Mouse (Mus musculus) ES-Bruce4 (cell line): ENCODE data around the gene 1700020N01Rik. TPM values are rescaled to one million over a fixed set of nuclear protein-coding genes. Genes with fewer than 3 reads are reported as not detected.

ENCODE experiments used
- H3K27ac ChIP-seq: 2 replicates; pipeline ENCODE4 v1.5.1; 2012; ENCODE audit warnings: low read length, inconsistent platforms; ENCODE audit not compliant: insufficient read depth
- H3K27me3 ChIP-seq: 2 replicates; pipeline ENCODE4 v1.6.1; 2012; ENCODE audit warnings: mild to moderate bottlenecking, low read length, inconsistent platforms; ENCODE audit not compliant: control insufficient read depth, poor library complexity, insufficient read depth, severe bottlenecking
- H3K36me3 ChIP-seq: 2 replicates; pipeline ENCODE4 v1.6.1; 2012; ENCODE audit warnings: inconsistent platforms, mild to moderate bottlenecking, low read length, moderate library complexity; ENCODE audit not compliant: control insufficient read depth, poor library complexity, insufficient read depth, severe bottlenecking
- H3K4me1 ChIP-seq: one replicate; pipeline ENCODE4 v1.8.1; 2011; ENCODE audit warnings: low read length; ENCODE audit not compliant: control insufficient read depth, insufficient read depth
- H3K4me3 ChIP-seq: 2 replicates; pipeline ENCODE4 v1.5.1; 2011; ENCODE audit warnings: low read depth, mild to moderate bottlenecking, low read length
- H3K9ac ChIP-seq: 2 replicates; pipeline ENCODE4 v1.6.1; 2012; ENCODE audit warnings: low read depth, mild to moderate bottlenecking, inconsistent platforms; ENCODE audit not compliant: poor library complexity, severe bottlenecking
- H3K9me3 ChIP-seq: replicated peaks from 2 replicates; pipeline ENCODE4 v1.6.1; 2012; ENCODE audit warnings: mild to moderate bottlenecking, low read length, inconsistent platforms; ENCODE audit not compliant: control insufficient read depth, poor library complexity, insufficient read depth, severe bottlenecking
- CTCF ChIP-seq: IDR thresholded peaks from one replicate; pipeline ENCODE4 v1.8.1; 2011; ENCODE audit warnings: low read depth, low read length
- EP300 ChIP-seq: IDR thresholded peaks from 2 replicates; pipeline ENCODE4 v1.6.1; 2011; ENCODE audit warnings: low read depth, low read length; ENCODE audit not compliant: insufficient read depth
- POLR2A ChIP-seq: IDR thresholded peaks from one replicate; pipeline ENCODE4 v1.8.1; 2011; ENCODE audit warnings: low read length; ENCODE audit not compliant: insufficient read depth
- polyA plus RNA-seq: library from polyadenylated mRNA; stranded (reverse); fragments of >200 nt; gene quantifications from 2 replicates; pipeline ENCODE4 v1.2.4, GENCODE M21; 2011; ENCODE audit warnings: low read depth; ENCODE audit not compliant: missing spikeins, insufficient read depth, insufficient read length

1700020N01Rik gene
- polyA plus RNA-seq, 1 experiment = not detected

DNA sequence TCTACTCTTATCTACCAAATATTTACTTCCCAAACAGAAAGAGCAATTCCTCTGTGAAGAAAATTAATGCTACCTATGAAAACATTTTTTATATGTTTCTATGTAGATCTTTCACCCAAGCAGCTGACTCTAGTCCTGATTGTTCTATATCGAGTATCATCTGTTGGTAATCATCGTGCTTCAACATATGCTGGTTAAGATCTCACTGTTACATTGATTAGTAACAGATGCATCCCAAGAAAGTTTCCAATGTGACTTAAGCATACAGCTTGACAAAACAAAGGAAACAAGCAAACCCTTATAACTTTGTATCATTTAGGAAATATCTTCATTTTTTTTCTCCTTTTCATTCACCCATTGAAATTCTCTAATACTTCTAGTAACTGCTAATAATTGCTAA is 5.9 kb upstream of the 1700020N01Rik start:
- H3K27me3 ChIP-seq = no peaks in the 10 kb centered on the region
- H3K4me3 ChIP-seq = no peak overlapping the region
- no peaks in the 10 kb centered on the region for H3K9me3 ChIP-seq
- no peak overlapping the region for H3K9ac ChIP-seq
- H3K4me1 ChIP-seq = no peaks in the 10 kb centered on the region
- no peaks in the 10 kb centered on the region for H3K36me3 ChIP-seq
- H3K27ac ChIP-seq = no peak overlapping the region
- TF ChIP-seq POLR2A = no peak
- TF ChIP-seq CTCF = no peak
- no peak for TF ChIP-seq EP300

DNA sequence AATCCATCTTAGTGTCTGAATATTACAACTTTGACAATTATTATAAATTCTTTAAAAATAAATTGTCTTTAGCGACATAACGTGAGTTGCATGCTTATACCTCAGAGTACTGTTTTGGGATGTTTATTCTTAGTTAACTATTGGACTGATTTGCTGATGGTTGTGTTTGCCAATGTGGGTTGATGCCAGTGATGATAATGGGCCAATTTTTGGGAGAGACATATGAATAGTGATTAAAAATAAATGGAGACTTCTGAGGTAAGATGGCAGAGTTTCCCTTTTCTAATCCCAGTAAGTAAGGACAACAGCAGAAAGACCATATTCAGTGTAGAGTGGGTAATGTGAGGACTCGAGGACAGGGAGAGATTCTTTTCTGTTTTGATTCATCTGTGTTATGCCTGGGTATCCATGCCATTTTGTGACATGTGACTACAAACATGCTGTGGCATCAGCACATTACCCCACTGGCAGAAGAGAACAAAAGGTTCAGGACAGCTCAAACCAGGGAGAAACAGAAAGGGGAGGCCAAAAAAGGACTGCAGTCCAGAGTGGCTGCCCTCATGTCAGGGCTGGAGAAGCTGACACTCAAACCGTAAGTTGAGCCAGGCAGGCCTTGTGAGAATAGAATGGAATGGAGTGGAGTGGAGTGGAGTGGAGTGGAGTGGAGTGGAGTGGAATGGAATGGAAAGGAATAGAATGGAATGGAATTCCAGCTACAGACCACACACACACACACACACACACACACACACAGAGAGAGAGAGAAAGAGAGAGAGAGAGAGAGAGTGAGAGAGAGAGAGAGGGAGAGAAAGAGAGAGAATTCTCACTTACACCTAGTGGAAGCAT is 4.7 kb upstream of the 1700020N01Rik start:
- Histone ChIP-seq H3K9me3 (no peaks in the 10 kb centered on the region), H3K4me1 (no peaks in the 10 kb centered on the region), H3K9ac (no peak overlapping the region), H3K4me3 (no peak overlapping the region), H3K27me3 (no peaks in the 10 kb centered on the region), H3K27ac (no peak overlapping the region), H3K36me3 (no peaks in the 10 kb centered on the region)
- TF ChIP-seq EP300 (no peak), CTCF (no peak), POLR2A (no peak)

DNA sequence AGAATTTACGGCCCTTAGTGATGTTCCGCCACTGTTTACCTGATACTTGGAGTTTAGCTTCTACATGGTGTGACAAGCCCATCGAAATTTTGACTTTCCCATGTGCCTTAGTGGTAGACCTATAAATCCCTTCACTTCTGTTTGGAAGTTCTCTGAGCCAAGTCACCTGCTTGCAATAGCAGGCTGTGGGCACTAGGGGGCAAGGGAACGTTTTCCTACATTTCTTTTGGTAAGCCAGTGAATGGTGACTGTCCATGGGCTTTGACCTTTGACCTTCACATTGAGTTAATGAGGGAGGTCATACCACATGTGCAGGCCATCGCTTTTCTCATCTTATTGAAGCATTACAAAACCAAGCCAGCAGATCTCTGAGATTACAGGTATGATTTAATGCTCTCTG is 8.0 kb downstream of the 1700020N01Rik start:
- TF ChIP-seq EP300 (no peak), CTCF (peak; percentile 77)
- Histone ChIP-seq H3K9ac (no peak overlapping the region), H3K36me3 (no peaks in the 10 kb centered on the region), H3K4me1 (no peaks in the 10 kb centered on the region), H3K9me3 (no peaks in the 10 kb centered on the region), H3K27me3 (no peaks in the 10 kb centered on the region), H3K4me3 (no peak overlapping the region), H3K27ac (no peak overlapping the region)

- no peak overlapping the region for H3K4me3 ChIP-seq
- no peaks in the 10 kb centered on the region for H3K27me3 ChIP-seq
- no peaks in the 10 kb centered on the region for H3K9me3 ChIP-seq
- no peak for TF ChIP-seq EP300
- TF ChIP-seq POLR2A = no peak
- no peak for TF ChIP-seq CTCF
- no peaks in the 10 kb centered on the region for H3K4me1 ChIP-seq
- no peaks in the 10 kb centered on the region for H3K36me3 ChIP-seq
- H3K27ac ChIP-seq = no peak overlapping the region
- no peak overlapping the region for H3K9ac ChIP-seq
These were observed 11.5 kb downstream of the 1700020N01Rik start for GRCm38 (mm10) chr10:21604476-21604875.

- H3K27ac ChIP-seq = no peak overlapping the region
- H3K4me3 ChIP-seq = no peak overlapping the region
- no peaks in the 10 kb centered on the region for H3K9me3 ChIP-seq
- H3K4me1 ChIP-seq = no peaks in the 10 kb centered on the region
- H3K27me3 ChIP-seq = no peaks in the 10 kb centered on the region
- TF ChIP-seq POLR2A = no peak
- no peak for TF ChIP-seq EP300
- no peak for TF ChIP-seq CTCF
- no peaks in the 10 kb centered on the region for H3K36me3 ChIP-seq
- H3K9ac ChIP-seq = no peak overlapping the region
These were observed 12.1 kb downstream of the 1700020N01Rik start for GRCm38 (mm10) chr10:21605011-21605571.

DNA sequence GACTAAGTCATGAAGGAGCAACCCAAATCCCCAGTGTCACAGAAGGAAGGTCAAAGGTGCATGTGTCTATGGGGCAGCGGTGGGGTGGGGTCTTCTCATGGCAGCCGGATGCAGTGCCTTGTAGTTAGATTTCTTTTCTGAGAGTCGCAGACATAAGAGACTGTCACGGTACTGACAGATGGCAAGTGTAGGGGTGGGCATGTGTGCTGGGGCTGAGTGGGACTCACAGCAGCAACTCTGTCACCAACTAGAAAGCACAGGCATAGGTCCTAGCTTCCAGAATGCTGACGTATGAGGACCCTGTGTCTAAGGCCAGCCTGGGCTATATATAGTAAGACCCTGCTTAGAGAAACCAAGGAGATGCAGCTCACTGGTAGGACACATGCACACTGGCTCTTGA is 12.7 kb downstream of the 1700020N01Rik start:
- Histone ChIP-seq H3K4me3 (no peak overlapping the region), H3K27ac (no peak overlapping the region), H3K9me3 (no peaks in the 10 kb centered on the region), H3K27me3 (no peaks in the 10 kb centered on the region), H3K36me3 (no peaks in the 10 kb centered on the region), H3K4me1 (no peaks in the 10 kb centered on the region), H3K9ac (no peak overlapping the region)
- TF ChIP-seq POLR2A (no peak), CTCF (no peak), EP300 (no peak)
